Mouse (Mus musculus) intestine, postnatal 0 days (tissue): Measurements from ENCODE around the gene Negr1. TPM values are rescaled to one million over a fixed set of nuclear protein-coding genes. Genes with fewer than 3 reads are reported as not detected.

ENCODE experiments used
- ATAC-seq: fragments of 200-750 bp; cut with Nextera tagmentation; 2 replicates; pipeline ENCODE4 v1.8.0; 2017; ENCODE audit warnings: mild to moderate bottlenecking, moderate TSS enrichment, moderate library complexity
- H3K27ac ChIP-seq: fragments of 300-500 bp; sonication (generic); 2 replicates; pipeline ENCODE4 v1.5.1; 2014; ENCODE audit warnings: mild to moderate bottlenecking, low read depth, low read length, moderate library complexity
- H3K27me3 ChIP-seq: fragments of 300-500 bp; sonication (generic); replicated peaks from 2 replicates; pipeline ENCODE4 v1.6.1; 2014; ENCODE audit warnings: low read length, mixed read lengths; ENCODE audit not compliant: control insufficient read depth, insufficient read depth
- H3K36me3 ChIP-seq: fragments of 300-500 bp; sonication (generic); 2 replicates; pipeline ENCODE4 v1.6.1; 2014; ENCODE audit warnings: mild to moderate bottlenecking, moderate library complexity; ENCODE audit not compliant: control insufficient read depth, insufficient read depth
- H3K4me1 ChIP-seq: fragments of 300-500 bp; sonication (generic); replicated peaks from 2 replicates; pipeline ENCODE4 v1.6.1; 2014; ENCODE audit warnings: antibody characterized with exemption, low read length, mixed read lengths; ENCODE audit not compliant: control insufficient read depth, insufficient read depth
- H3K4me2 ChIP-seq: fragments of 300-500 bp; sonication (generic); replicated peaks from 2 replicates; pipeline ENCODE4 v1.6.1; 2014; ENCODE audit warnings: low read depth, mild to moderate bottlenecking, moderate library complexity
- H3K4me3 ChIP-seq: fragments of 300-500 bp; sonication (generic); 2 replicates; pipeline ENCODE4 v1.5.1; 2014; ENCODE audit warnings: low read depth, low read length
- H3K9ac ChIP-seq: fragments of 300-500 bp; sonication (generic); 2 replicates; pipeline ENCODE4 v1.6.1; 2014; ENCODE audit warnings: mild to moderate bottlenecking, low read depth, low read length
- H3K9me3 ChIP-seq: fragments of 300-500 bp; sonication (generic); 2 replicates; pipeline ENCODE4 v1.6.1; 2016; ENCODE audit warnings: mixed run types; ENCODE audit not compliant: control insufficient read depth
- CTCF ChIP-seq: sonication (generic); IDR thresholded peaks from 2 replicates; pipeline ENCODE4 v1.5.1; 2016; ENCODE audit warnings: low read depth, mild to moderate bottlenecking, control low read depth, antibody characterized with exemption, moderate library complexity
- WGBS: fragments of 180-500 bp; shearing (Covaris S2); extraction: QIAGEN DNeasy Blood & Tissue Kit; methylation state at CpG from one replicate; pipeline ENCODE4 v1.1.7; 2014; 5-methylcytosine and 5-hydroxymethylcytosine counted together
- polyA plus RNA-seq: library from polyadenylated mRNA; unstranded; fragments of >200 nt; fragmentation: Nextera tagmentation; extraction: Ambion mirVana; gene quantifications from 2 replicates; pipeline ENCODE4 v1.2.1, GENCODE M21; 2015

The Negr1 gene
- polyA plus RNA-seq, 1 experiment from 2014 or later: 2.0 TPM

DNA sequence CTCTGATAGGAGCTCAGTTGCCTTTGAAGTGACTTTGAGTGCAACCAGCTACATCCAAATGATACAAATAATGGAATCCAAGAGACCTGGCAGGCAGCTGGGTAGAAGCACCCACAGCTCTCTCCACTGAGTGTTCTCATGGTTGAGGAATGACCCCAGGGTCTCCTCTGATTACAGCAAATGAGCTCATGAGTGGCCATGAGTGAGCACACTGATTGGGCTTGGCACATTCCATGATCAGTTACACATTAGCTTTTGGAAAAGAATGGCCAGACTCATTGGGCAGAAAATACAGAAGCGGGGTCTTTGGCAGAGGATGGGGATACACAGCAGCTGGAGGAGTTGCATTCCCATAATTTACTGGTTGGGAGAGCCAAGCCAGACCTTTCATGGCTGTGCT is 678.6 kb downstream of the Negr1 start:
- Histone ChIP-seq H3K36me3 (no peaks in the 10 kb centered on the region), H3K27ac (no peak overlapping the region), H3K9me3 (no peaks in the 10 kb centered on the region), H3K9ac (no peak overlapping the region), H3K27me3 (no peaks in the 10 kb centered on the region), H3K4me2 (no peak overlapping the region), H3K4me3 (no peak overlapping the region), H3K4me1 (no peaks in the 10 kb centered on the region)
- ATAC-seq: no peak
- no peak for TF ChIP-seq CTCF
- WGBS: 80% methylated on average over 1 of the region's 1 CpGs

DNA sequence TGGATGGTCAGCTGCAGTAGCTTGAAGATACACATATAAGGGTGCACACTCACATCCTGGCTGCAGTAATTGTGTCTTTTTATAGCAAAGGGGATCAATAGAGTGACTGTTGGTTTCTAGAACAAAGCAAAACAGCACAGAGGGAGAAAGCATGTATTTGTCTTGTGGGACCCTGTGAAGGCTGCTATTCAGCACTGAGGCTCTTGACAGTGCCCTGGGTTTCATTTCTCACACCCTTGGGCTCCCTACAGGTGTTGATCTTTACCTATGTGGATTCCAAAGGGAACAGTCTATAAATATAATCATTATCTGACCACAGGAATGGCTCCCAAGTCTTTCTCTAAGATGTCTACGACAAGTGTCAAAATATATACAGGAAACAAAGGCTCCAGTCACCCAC is 693.9 kb downstream of the Negr1 start:
- H3K36me3 ChIP-seq: no peaks in the 10 kb centered on the region
- TF ChIP-seq CTCF: no peak
- no peaks in the 10 kb centered on the region for H3K27me3 ChIP-seq
- no peak overlapping the region for H3K27ac ChIP-seq
- ATAC-seq: no peak
- no peak overlapping the region for H3K9ac ChIP-seq
- H3K4me2 ChIP-seq: no peak overlapping the region
- no peaks in the 10 kb centered on the region for H3K9me3 ChIP-seq
- WGBS: 36% methylated on average over 1 of the region's 1 CpGs
- H3K4me3 ChIP-seq: no peak overlapping the region
- no peaks in the 10 kb centered on the region for H3K4me1 ChIP-seq

DNA sequence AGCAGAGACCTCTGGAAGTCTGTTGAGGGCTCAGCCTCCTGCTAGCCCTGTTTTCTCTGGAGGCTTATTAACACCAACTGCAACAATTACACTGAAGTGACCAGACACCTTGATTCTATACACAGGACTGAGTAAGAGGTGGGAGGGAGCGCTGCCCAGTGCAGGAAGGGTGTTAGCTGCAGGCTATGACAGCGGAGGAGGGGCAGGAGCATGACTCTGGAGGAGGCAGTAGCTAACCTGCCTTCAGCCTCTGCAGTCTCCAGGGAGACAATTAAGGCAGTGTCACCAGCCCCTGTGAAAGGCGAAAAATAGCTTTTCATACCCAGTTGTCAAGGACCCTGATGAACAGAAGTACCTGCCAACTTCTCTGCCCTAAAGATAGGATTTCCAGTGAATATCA is 694.3 kb downstream of the Negr1 start:
- no peaks in the 10 kb centered on the region for H3K36me3 ChIP-seq
- 40% methylated on average over 3 of the region's 3 CpGs for WGBS

GRCm38 (mm10) chr3:157268742-157269141 is 707.1 kb downstream of the Negr1 start:
- WGBS: 62% methylated on average over 4 of the region's 4 CpGs
- ATAC-seq: no peak
- no peaks in the 10 kb centered on the region for H3K4me1 ChIP-seq
- H3K4me2 ChIP-seq: no peak overlapping the region
- H3K9ac ChIP-seq: no peak overlapping the region
- H3K4me3 ChIP-seq: no peak overlapping the region
- no peak overlapping the region for H3K27ac ChIP-seq
- no peaks in the 10 kb centered on the region for H3K9me3 ChIP-seq
- H3K27me3 ChIP-seq: no peaks in the 10 kb centered on the region
- no peaks in the 10 kb centered on the region for H3K36me3 ChIP-seq
- no peak; the same call in 1 of the 2 replicates for TF ChIP-seq CTCF

More for the DNA sequence above, 694.3 kb downstream of the Negr1 start:
- no peak for TF ChIP-seq CTCF
- Histone ChIP-seq H3K27ac (no peak overlapping the region), H3K4me3 (no peak overlapping the region), H3K4me1 (no peaks in the 10 kb centered on the region), H3K4me2 (no peak overlapping the region), H3K9me3 (no peaks in the 10 kb centered on the region), H3K9ac (no peak overlapping the region), H3K27me3 (no peaks in the 10 kb centered on the region)
- ATAC-seq: no peak

- no peak for ATAC-seq
- H3K27me3 ChIP-seq: no peaks in the 10 kb centered on the region
- no peaks in the 10 kb centered on the region for H3K36me3 ChIP-seq
- H3K27ac ChIP-seq: no peak overlapping the region
- no peak overlapping the region for H3K9ac ChIP-seq
- TF ChIP-seq CTCF: no peak
- H3K4me1 ChIP-seq: no peaks in the 10 kb centered on the region
- H3K4me3 ChIP-seq: no peak overlapping the region
- H3K4me2 ChIP-seq: no peak overlapping the region
- no peaks in the 10 kb centered on the region for H3K9me3 ChIP-seq
Measured at GRCm38 (mm10) chr3:157272379-157272778, 710.8 kb downstream of the Negr1 start.

DNA sequence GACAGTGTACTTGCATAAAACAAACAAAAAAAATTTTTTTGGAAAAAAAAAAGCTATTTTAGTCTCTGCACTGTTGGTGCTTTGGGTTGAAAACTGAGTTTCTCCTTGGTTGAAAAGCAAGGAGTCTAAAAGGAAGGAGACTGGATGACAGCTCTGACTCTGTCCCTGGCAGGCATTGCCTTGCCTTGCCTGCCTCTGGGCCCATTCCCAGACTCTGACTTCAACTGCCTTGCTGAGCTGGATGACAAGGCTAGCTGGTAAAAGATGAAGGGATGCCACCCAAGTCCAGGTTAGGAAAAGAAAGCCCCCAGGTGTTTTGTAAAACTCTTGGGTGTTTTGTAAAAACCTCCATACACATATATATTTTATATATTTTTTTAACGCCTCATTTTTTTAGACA is 712.5 kb downstream of the Negr1 start:
- Histone ChIP-seq H3K36me3 (no peaks in the 10 kb centered on the region), H3K4me3 (no peak overlapping the region), H3K9ac (no peak overlapping the region), H3K4me2 (no peak overlapping the region), H3K9me3 (no peaks in the 10 kb centered on the region), H3K4me1 (no peaks in the 10 kb centered on the region), H3K27me3 (no peaks in the 10 kb centered on the region), H3K27ac (no peak overlapping the region)
- no peak for TF ChIP-seq CTCF
- ATAC-seq: no peak
- 83% methylated on average over 1 of the region's 1 CpGs for WGBS

GRCm38 (mm10) chr3:157279717-157280116 is 718.1 kb downstream of the Negr1 start:
- Histone ChIP-seq H3K4me1 (no peaks in the 10 kb centered on the region), H3K36me3 (no peaks in the 10 kb centered on the region), H3K27me3 (no peaks in the 10 kb centered on the region), H3K27ac (no peak overlapping the region), H3K9me3 (no peaks in the 10 kb centered on the region), H3K9ac (no peak overlapping the region), H3K4me2 (no peak overlapping the region), H3K4me3 (no peak overlapping the region)
- TF ChIP-seq CTCF: no peak
- no peak for ATAC-seq
